16 mouse cellular contexts compared by ENCODE assay signal in genomic region chr11:53427993-53428715, GRCm38 (mm10). TPM values are rescaled to one million over a fixed set of nuclear protein-coding genes. Genes with fewer than 3 reads are reported as not detected.
"Had no signal": no experiment of that assay in that cellular context is flagged by ENCODE, and none has a peak within 500 bp of the region (broad histone marks: within the 10 kb centered on the region; RNA-seq: fewer than 3 reads in every experiment).

No protein-coding gene starts in this region.

- ATAC-seq: liver, embryonic 12.5 days; midbrain, embryonic 16.5 days had no signal

- H3K27me3 ChIP-seq: liver, embryonic 12.5 days; lung, embryonic 15.5 days; midbrain, embryonic 12.5 days had no signal

- H3K27ac ChIP-seq: limb, embryonic 10.5 days; liver, embryonic 12.5 days; lung, embryonic 15.5 days; midbrain, embryonic 12.5 days; stomach, postnatal 0 days had no signal

- H3K4me3 ChIP-seq: limb, embryonic 10.5 days; liver, embryonic 12.5 days; lung, embryonic 15.5 days; midbrain, embryonic 12.5 days had no signal

- H3K9ac ChIP-seq: liver, embryonic 12.5 days; lung, embryonic 15.5 days; midbrain, embryonic 12.5 days had no signal

- H3K9me3 ChIP-seq: limb, embryonic 10.5 days; liver, embryonic 12.5 days; lung, embryonic 15.5 days; midbrain, embryonic 12.5 days had no signal

- DNase-seq: kidney, postnatal 10 days; right cerebral cortex, postnatal 14 days; thymus, postnatal 4 days had no signal

- H3K4me2 ChIP-seq: liver, embryonic 12.5 days; lung, embryonic 15.5 days; midbrain, embryonic 12.5 days had no signal

RNA-seq across cellular contexts. Expression of gene Leap2, which starts 5.2 kb away (rescaled TPM):
- total RNA-seq: layer of hippocampus, adult 8-10 months; layer of hippocampus, postnatal 14 days; left cerebral cortex, adult 18-20 months; left cerebral cortex, postnatal 10 days had no signal
- polyA plus RNA-seq: limb, embryonic 10.5 days; limb, embryonic 14.5 days; lung, embryonic 15.5 days; midbrain, embryonic 12.5 days; midbrain, embryonic 16.5 days; neural tube, embryonic 14.5 days had no signal

RNA-seq across cellular contexts. Expression of gene Gm10447, which starts 28.8 kb away (rescaled TPM):
- total RNA-seq: left cerebral cortex, postnatal 10 days; megakaryocyte-erythroid progenitor cell, adult 5-6 weeks had no signal
- polyA plus RNA-seq: lung, embryonic 15.5 days; midbrain, embryonic 12.5 days; neural tube, embryonic 14.5 days had no signal

RNA-seq across cellular contexts. Expression of gene Shroom1, which starts 28.9 kb away (rescaled TPM):
- total RNA-seq: megakaryocyte-erythroid progenitor cell, adult 5-6 weeks had no signal
